Mouse (Mus musculus) kidney, embryonic 15.5 days (tissue): ENCODE data around the gene Tmed9. TPM values are rescaled to one million over a fixed set of nuclear protein-coding genes. Genes with fewer than 3 reads are reported as not detected.
"Not testable (repeated sequence)": the region's sequence is repeated elsewhere in the genome, so short reads cannot be mapped to it uniquely, and the experiment has no call there.

Experiments used
- ATAC-seq: fragments of 200-750 bp; cut with Nextera tagmentation; replicated peaks from 2 replicates; pipeline ENCODE4 v1.8.0; 2017; ENCODE audit warnings: moderate TSS enrichment; ENCODE audit not compliant: low FRiP score
- H3K27ac ChIP-seq: fragments of 300-500 bp; sonication (generic); 2 replicates; pipeline ENCODE4 v1.5.1; 2015; ENCODE audit warnings: mild to moderate bottlenecking, inconsistent platforms
- H3K27me3 ChIP-seq: fragments of 300-500 bp; sonication (generic); 2 replicates; pipeline ENCODE4 v1.6.1; 2015; ENCODE audit warnings: inconsistent platforms
- H3K36me3 ChIP-seq: fragments of 300-500 bp; sonication (generic); 2 replicates; pipeline ENCODE4 v1.6.1; 2015; ENCODE audit warnings: inconsistent platforms
- H3K4me1 ChIP-seq: fragments of 300-500 bp; sonication (generic); 2 replicates; pipeline ENCODE4 v1.6.1; 2015; ENCODE audit warnings: inconsistent platforms
- H3K4me2 ChIP-seq: fragments of 300-500 bp; sonication (generic); 2 replicates; pipeline ENCODE4 v1.6.1; 2015; ENCODE audit warnings: moderate library complexity, mild to moderate bottlenecking, inconsistent platforms
- H3K4me3 ChIP-seq: fragments of 300-500 bp; sonication (generic); replicated peaks from 2 replicates; pipeline ENCODE4 v1.5.1; 2015; ENCODE audit warnings: mild to moderate bottlenecking, inconsistent platforms
- H3K9ac ChIP-seq: fragments of 300-500 bp; sonication (generic); 2 replicates; pipeline ENCODE4 v1.6.1; 2015; ENCODE audit warnings: mild to moderate bottlenecking, inconsistent platforms
- H3K9me3 ChIP-seq: fragments of 300-500 bp; sonication (generic); replicated peaks from 2 replicates; pipeline ENCODE4 v1.6.1; 2016; ENCODE audit warnings: inconsistent platforms
- WGBS: fragments of 180-500 bp; shearing (Covaris S2); methylation state at CpG from one replicate; pipeline ENCODE4 v1.1.7; 2015; ENCODE audit warnings: mixed read lengths; 5-methylcytosine and 5-hydroxymethylcytosine counted together
- polyA plus RNA-seq: library from polyadenylated mRNA; unstranded; fragments of >200 nt; fragmentation: Nextera tagmentation; extraction: Ambion mirVana; gene quantifications from 2 replicates; pipeline ENCODE4 v1.2.1, GENCODE M21; 2015

Tmed9 gene
- polyA plus RNA-seq, 1 experiment from 2014 or later: 160 TPM

GRCm38 (mm10) chr13:55542891-55543290, 30.6 kb upstream of the Tmed9 start:
- no peak overlapping the region for H3K4me3 ChIP-seq
- no peaks in the 10 kb centered on the region for H3K9me3 ChIP-seq
- H3K4me2 ChIP-seq: no peak overlapping the region
- no peaks in the 10 kb centered on the region for H3K4me1 ChIP-seq
- ATAC-seq: no peak
- peaks cover 100% of the 10 kb centered on the region for H3K36me3 ChIP-seq
- no peak overlapping the region for H3K27ac ChIP-seq
- no peaks in the 10 kb centered on the region for H3K27me3 ChIP-seq
- 89% methylated on average over 4 of the region's 4 CpGs for WGBS
- no peak overlapping the region for H3K9ac ChIP-seq

GRCm38 (mm10) chr13:55543447-55543846, 30.1 kb upstream of the Tmed9 start:
- Histone ChIP-seq H3K4me2 (no peak overlapping the region), H3K4me1 (no peaks in the 10 kb centered on the region), H3K9ac (no peak overlapping the region), H3K36me3 (peaks cover 100% of the 10 kb centered on the region), H3K27ac (no peak overlapping the region), H3K27me3 (no peaks in the 10 kb centered on the region), H3K9me3 (no peaks in the 10 kb centered on the region), H3K4me3 (no peak overlapping the region)
- WGBS: 83% methylated on average over 8 of the region's 8 CpGs
- ATAC-seq: no peak

GRCm38 (mm10) chr13:55544792-55545191, 28.7 kb upstream of the Tmed9 start:
- Histone ChIP-seq H3K27ac (no peak overlapping the region), H3K9ac (no peak overlapping the region), H3K9me3 (no peaks in the 10 kb centered on the region), H3K4me1 (no peaks in the 10 kb centered on the region), H3K4me2 (no peak overlapping the region), H3K27me3 (no peaks in the 10 kb centered on the region), H3K4me3 (no peak overlapping the region), H3K36me3 (peaks cover 100% of the 10 kb centered on the region)
- WGBS: 92% methylated on average over 6 of the region's 6 CpGs
- no peak for ATAC-seq

GRCm38 (mm10) chr13:55547916-55548315, 25.6 kb upstream of the Tmed9 start:
- no peak for ATAC-seq
- Histone ChIP-seq H3K9ac (no peak overlapping the region), H3K36me3 (peaks cover 98% of the 10 kb centered on the region), H3K27me3 (no peaks in the 10 kb centered on the region), H3K4me1 (no peaks in the 10 kb centered on the region), H3K27ac (no peak overlapping the region), H3K4me3 (no peak overlapping the region), H3K9me3 (no peaks in the 10 kb centered on the region), H3K4me2 (no peak overlapping the region)
- 92% methylated on average over 2 of the region's 2 CpGs for WGBS

GRCm38 (mm10) chr13:55548426-55548825, 25.1 kb upstream of the Tmed9 start:
- 83% methylated on average over 5 of the region's 5 CpGs for WGBS
- Histone ChIP-seq H3K4me2 (no peak overlapping the region), H3K4me1 (no peaks in the 10 kb centered on the region), H3K9me3 (no peaks in the 10 kb centered on the region), H3K36me3 (peaks cover 98% of the 10 kb centered on the region), H3K4me3 (no peak overlapping the region), H3K27ac (no peak overlapping the region), H3K9ac (no peak overlapping the region), H3K27me3 (no peaks in the 10 kb centered on the region)
- no peak for ATAC-seq

- Histone ChIP-seq H3K4me1 (no peaks in the 10 kb centered on the region), H3K9me3 (no peaks in the 10 kb centered on the region), H3K4me3 (no peak overlapping the region), H3K36me3 (peaks cover 98% of the 10 kb centered on the region), H3K9ac (no peak overlapping the region), H3K27ac (no peak overlapping the region), H3K4me2 (no peak overlapping the region), H3K27me3 (no peaks in the 10 kb centered on the region)
- 75% methylated on average over 15 of the region's 15 CpGs for WGBS
- ATAC-seq: no peak
These were observed 24.5 kb upstream of the Tmed9 start for GRCm38 (mm10) chr13:55549061-55549460.

- Histone ChIP-seq H3K4me3 (no peak overlapping the region), H3K27ac (no peak overlapping the region), H3K9me3 (no peaks in the 10 kb centered on the region), H3K9ac (no peak overlapping the region), H3K4me2 (no peak overlapping the region), H3K4me1 (no peaks in the 10 kb centered on the region), H3K36me3 (peaks cover 67% of the 10 kb centered on the region), H3K27me3 (no peaks in the 10 kb centered on the region)
- no peak for ATAC-seq
- WGBS: 90% methylated on average over 9 of the region's 9 CpGs
These were observed 17.6 kb upstream of the Tmed9 start for GRCm38 (mm10) chr13:55555921-55556320.

GRCm38 (mm10) chr13:55557499-55557898, 16.0 kb upstream of the Tmed9 start:
- Histone ChIP-seq H3K27me3 (no peaks in the 10 kb centered on the region), H3K4me1 (no peaks in the 10 kb centered on the region), H3K4me3 (no peak overlapping the region), H3K36me3 (peaks cover 58% of the 10 kb centered on the region), H3K9me3 (no peaks in the 10 kb centered on the region), H3K4me2 (no peak overlapping the region), H3K9ac (no peak overlapping the region), H3K27ac (no peak overlapping the region)
- WGBS: 64% methylated on average over 6 of the region's 6 CpGs
- no peak for ATAC-seq

GRCm38 (mm10) chr13:55563266-55563879, 10.2 kb upstream of the Tmed9 start:
- Histone ChIP-seq H3K36me3 (peaks cover 48% of the 10 kb centered on the region), H3K4me1 (no peaks in the 10 kb centered on the region), H3K4me2 (no peak overlapping the region), H3K4me3 (no peak overlapping the region), H3K27ac (0 out of 2 replicates have a peak overlapping the region, but pooled peaks have one; percentile 42), H3K27me3 (no peaks in the 10 kb centered on the region), H3K9ac (no peak overlapping the region), H3K9me3 (no peaks in the 10 kb centered on the region)
- no peak for ATAC-seq
- 78% methylated on average over 7 of the region's 7 CpGs for WGBS

- Histone ChIP-seq H3K27ac (no peak overlapping the region), H3K27me3 (no peaks in the 10 kb centered on the region), H3K4me1 (peaks cover 14% of the 10 kb centered on the region), H3K4me2 (no peak overlapping the region), H3K9ac (no peak overlapping the region), H3K9me3 (no peaks in the 10 kb centered on the region), H3K36me3 (peaks cover 37% of the 10 kb centered on the region), H3K4me3 (no peak overlapping the region)
- no peak for ATAC-seq
- WGBS: 84% methylated on average over 6 of the region's 6 CpGs
These were observed 6.5 kb upstream of the Tmed9 start for GRCm38 (mm10) chr13:55567001-55567400.

GRCm38 (mm10) chr13:55567949-55568348, 5.6 kb upstream of the Tmed9 start:
- ATAC-seq: no peak
- Histone ChIP-seq H3K4me3 (no peak overlapping the region), H3K4me2 (no peak overlapping the region), H3K27ac (no peak overlapping the region), H3K27me3 (no peaks in the 10 kb centered on the region), H3K9ac (no peak overlapping the region), H3K36me3 (peaks cover 37% of the 10 kb centered on the region), H3K4me1 (peaks cover 18% of the 10 kb centered on the region), H3K9me3 (no peaks in the 10 kb centered on the region)
- WGBS: 87% methylated on average over 2 of the region's 2 CpGs

- peaks cover 34% of the 10 kb centered on the region for H3K36me3 ChIP-seq
- not testable (repeated sequence) for H3K9ac ChIP-seq, H3K27ac ChIP-seq, H3K4me2 ChIP-seq, H3K9me3 ChIP-seq, H3K27me3 ChIP-seq, H3K4me3 ChIP-seq, ATAC-seq
- 89% methylated on average over 4 of the region's 4 CpGs for WGBS
- H3K4me1 ChIP-seq: peaks cover 18% of the 10 kb centered on the region
These were observed 5.0 kb upstream of the Tmed9 start for GRCm38 (mm10) chr13:55568524-55568923.

GRCm38 (mm10) chr13:55569726-55570285, 3.7 kb upstream of the Tmed9 start:
- Histone ChIP-seq H3K27ac (peak overlapping the region; percentile 94), H3K27me3 (no peaks in the 10 kb centered on the region), H3K4me1 (peaks cover 18% of the 10 kb centered on the region), H3K4me3 (peak overlapping the region; percentile 97), H3K36me3 (peaks cover 31% of the 10 kb centered on the region), H3K9ac (peak overlapping the region; percentile 97), H3K4me2 (peak overlapping the region; percentile 93), H3K9me3 (no peaks in the 10 kb centered on the region)
- no peak for ATAC-seq
- WGBS: 5% methylated on average over 16 of the region's 16 CpGs
